Mouse (Mus musculus): ENCODE data around the gene Casp14.

DNA sequence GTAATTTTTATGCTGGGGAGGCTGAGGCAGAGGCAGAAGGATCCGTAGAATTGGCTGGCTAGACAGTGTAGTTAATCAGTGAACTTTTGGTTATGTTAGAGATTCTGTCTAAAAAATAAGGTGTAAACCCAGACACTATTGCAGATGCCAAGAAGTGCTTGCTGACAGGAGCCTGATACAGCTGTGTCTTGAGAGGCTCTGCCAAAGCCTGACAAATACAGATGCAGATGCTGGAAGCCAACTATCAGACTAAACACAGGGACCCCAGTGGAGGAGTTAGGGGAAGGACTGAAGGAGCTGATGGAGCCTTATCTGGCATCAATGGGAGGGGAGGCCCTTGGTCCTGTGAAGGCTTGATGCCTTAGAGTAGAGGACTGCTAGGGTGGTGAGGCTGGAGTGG is 47.5 kb upstream of the Casp14 start:
- TF ChIP-seq CTCF (IDR thresholded peaks at IDR 0.05; ENCODE audit: borderline replicate concordance, extremely low read depth, insufficient read depth, insufficient read length) (no peak), POLR2A (IDR thresholded peaks at IDR 0.05; ENCODE audit: borderline replicate concordance, extremely low read depth, insufficient read depth, insufficient read length, poor library complexity, severe bottlenecking) (no peak)
